Mouse (Mus musculus): ENCODE data around the gene Myo19. TPM values are rescaled to one million over a fixed set of nuclear protein-coding genes. Genes with fewer than 3 reads are reported as not detected.
A peak's percentile ranks its signal among the peaks of the same experiment; 100 is the strongest.

The Myo19 gene
- 8.6 and 10.0 TPM in 2 replicates for polyA plus RNA-seq (2015; fragmentation: Nextera tagmentation; extraction: Ambion mirVana)

- Histone ChIP-seq H3K4me2 (peak within 1 kb of the TSS; percentile 94), H3K36me3 (peaks cover 27% of the 10 kb centered on the region), H3K9ac (peak within 1 kb of the TSS; percentile 86), H3K9me3 (no peaks in the 10 kb centered on the region), H3K4me3 (peak within 1 kb of the TSS; percentile 84), H3K27me3 (no peaks in the 10 kb centered on the region), H3K27ac (peak within 1 kb of the TSS; percentile 93), H3K4me1 (peaks cover 14% of the 10 kb centered on the region)
- peak; percentile 92 for ATAC-seq (ENCODE audit: insufficient number of reproducible peaks, insufficient read depth, low FRiP score, low TSS enrichment, low read depth)
- under 1% methylated on average over 79 of the region's 81 CpGs for WGBS
Observed at GRCm38 (mm10) chr11:84879772-84880464, at the start of gene Myo19, which contains the start of gene Pigw. Gene Myo19, plus strand, starts transcription at chr11:84880148. Gene Pigw, minus strand, starts transcription at chr11:84880285.

DNA sequence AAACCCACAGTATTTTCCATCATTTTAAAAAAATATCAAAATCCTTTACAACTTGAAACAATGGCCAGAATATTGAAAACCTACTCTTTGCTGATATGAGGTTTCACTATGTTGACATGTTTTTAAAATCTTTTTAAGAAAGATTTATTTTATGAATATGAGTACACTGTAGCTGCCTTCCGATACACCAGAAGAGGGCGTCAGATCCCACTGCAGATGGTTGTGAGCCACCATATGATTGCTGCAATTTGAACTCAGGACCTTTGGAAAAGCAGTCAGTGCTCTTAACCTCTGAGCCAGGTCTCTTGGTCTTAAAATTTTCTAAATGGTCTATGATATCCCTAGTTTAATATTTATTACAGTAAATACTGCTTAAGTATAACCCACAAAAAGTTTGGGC, 40.6 kb upstream of the Myo19 start:
- H3K9me3 ChIP-seq = no peaks in the 10 kb centered on the region

DNA sequence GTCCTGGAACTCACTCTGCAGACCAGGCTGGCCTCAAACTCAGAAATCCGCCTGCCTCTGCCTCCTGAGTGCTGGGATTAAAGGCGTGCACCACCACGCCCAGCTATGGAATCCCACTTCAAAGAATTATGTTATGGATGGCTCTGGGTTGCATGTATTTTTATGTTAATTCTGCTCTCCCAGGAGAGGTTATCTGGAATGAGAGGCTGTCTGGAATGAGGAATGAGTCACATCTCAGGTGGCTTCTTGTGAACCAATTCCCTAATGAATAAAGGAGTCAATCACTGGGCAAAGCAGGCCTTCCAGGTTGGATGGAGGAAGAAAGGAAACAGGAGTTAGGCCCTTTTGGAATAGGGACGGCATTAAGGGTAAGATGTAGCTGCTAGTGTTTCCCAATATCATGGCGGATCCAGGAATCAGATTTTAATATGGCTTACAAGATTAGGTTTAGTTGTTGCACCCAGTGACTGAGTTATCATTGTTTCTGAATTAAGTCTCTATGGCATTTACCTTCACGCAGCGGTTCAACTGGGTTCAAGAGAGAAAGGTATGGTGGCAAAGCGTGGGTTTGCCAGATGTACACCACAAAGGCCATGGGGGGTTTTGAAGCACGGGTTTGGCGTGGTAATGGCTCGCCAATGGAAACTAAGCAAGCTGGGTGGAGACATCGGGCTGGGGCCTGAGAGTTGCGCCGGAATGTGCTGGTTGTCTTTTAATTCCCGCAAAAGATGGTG, 33.0 kb upstream of the Myo19 start:
- Histone ChIP-seq H3K27ac (no peak overlapping the region), H3K9me3 (no peaks in the 10 kb centered on the region), H3K9ac (no peak overlapping the region), H3K4me1 (no peaks in the 10 kb centered on the region), H3K27me3 (no peaks in the 10 kb centered on the region), H3K4me3 (no peak overlapping the region), H3K4me2 (no peak overlapping the region), H3K36me3 (peaks cover 67% of the 10 kb centered on the region)
- 94% methylated on average over 15 of the region's 15 CpGs for WGBS
- ATAC-seq (ENCODE audit: insufficient number of reproducible peaks, insufficient read depth, low FRiP score, low TSS enrichment, low read depth) = no peak

More for the DNA sequence above, 40.6 kb upstream of the Myo19 start:
- WGBS = 93% methylated on average over 2 of the region's 2 CpGs
- peaks cover 69% of the 10 kb centered on the region for H3K36me3 ChIP-seq
- H3K4me1 ChIP-seq = no peaks in the 10 kb centered on the region
- no peak overlapping the region for H3K9ac ChIP-seq
- H3K4me3 ChIP-seq = no peak overlapping the region
- no peaks in the 10 kb centered on the region for H3K27me3 ChIP-seq
- no peak overlapping the region for H3K27ac ChIP-seq
- no peak overlapping the region for H3K4me2 ChIP-seq
- no peak for ATAC-seq (ENCODE audit: insufficient number of reproducible peaks, insufficient read depth, low FRiP score, low TSS enrichment, low read depth)

DNA sequence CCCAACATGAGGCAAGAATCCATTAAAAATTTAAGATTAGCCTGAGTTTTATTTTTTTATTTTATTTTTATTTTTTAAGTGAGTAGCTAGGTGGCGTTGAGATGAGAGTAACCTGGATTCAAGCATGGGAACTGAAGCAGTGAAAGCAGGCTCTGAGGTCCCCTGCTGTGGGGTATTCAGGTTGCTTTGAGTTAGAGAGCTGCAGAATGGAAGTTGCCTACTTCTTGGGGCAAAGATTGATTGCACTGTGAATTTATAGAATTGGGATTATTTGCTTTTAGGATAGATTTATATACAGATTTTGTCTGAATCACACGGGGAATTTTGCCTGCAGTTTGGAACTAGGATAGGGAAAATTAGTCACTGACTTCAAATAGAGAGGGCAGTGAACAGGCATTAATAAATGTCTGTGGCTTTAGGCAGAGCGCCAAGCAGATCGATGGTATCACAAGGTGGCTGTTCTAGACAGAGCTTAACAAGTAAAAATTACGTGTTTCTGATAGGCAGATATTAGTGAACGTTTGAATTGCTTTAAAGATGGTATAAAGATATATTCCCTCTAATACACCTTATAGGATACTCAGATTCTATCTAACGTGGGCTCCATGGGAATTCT, 32.4 kb upstream of the Myo19 start:
- Histone ChIP-seq H3K27me3 (no peaks in the 10 kb centered on the region), H3K27ac (no peak overlapping the region), H3K9me3 (no peaks in the 10 kb centered on the region), H3K36me3 (peaks cover 72% of the 10 kb centered on the region), H3K9ac (no peak overlapping the region), H3K4me2 (no peak overlapping the region), H3K4me3 (no peak overlapping the region), H3K4me1 (no peaks in the 10 kb centered on the region)
- no peak for ATAC-seq (ENCODE audit: insufficient number of reproducible peaks, insufficient read depth, low FRiP score, low TSS enrichment, low read depth)
- WGBS = 87% methylated on average over 7 of the region's 7 CpGs

GRCm38 (mm10) chr11:84855285-84855684, 24.7 kb upstream of the Myo19 start:
- Histone ChIP-seq H3K4me3 (no peak overlapping the region), H3K4me2 (no peak overlapping the region), H3K27ac (no peak overlapping the region), H3K27me3 (no peaks in the 10 kb centered on the region), H3K4me1 (no peaks in the 10 kb centered on the region), H3K36me3 (peaks cover 70% of the 10 kb centered on the region), H3K9ac (no peak overlapping the region), H3K9me3 (no peaks in the 10 kb centered on the region)
- WGBS = 92% methylated on average over 6 of the region's 6 CpGs
- ATAC-seq (ENCODE audit: insufficient number of reproducible peaks, insufficient read depth, low FRiP score, low TSS enrichment, low read depth) = no peak

DNA sequence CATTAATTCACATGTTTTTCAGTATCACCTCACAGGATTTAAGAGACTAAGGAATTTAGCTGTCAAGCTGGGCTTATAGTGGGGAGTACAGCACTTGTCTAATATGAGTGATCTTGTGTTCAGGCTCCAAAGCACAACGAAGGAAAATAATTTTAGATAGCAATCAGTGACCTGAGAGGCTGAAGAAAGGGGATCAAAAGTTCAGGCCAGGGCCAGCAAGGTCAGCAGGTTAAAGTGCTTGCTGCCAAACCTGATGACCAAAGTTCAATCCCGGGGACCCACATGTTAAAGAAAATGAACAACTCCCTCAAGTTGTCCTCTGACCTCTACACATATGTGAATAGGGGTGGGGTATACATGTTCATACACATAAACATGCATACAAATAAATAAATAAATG, 14.7 kb upstream of the Myo19 start:
- peaks cover 15% of the 10 kb centered on the region for H3K36me3 ChIP-seq
- ATAC-seq (ENCODE audit: insufficient number of reproducible peaks, insufficient read depth, low FRiP score, low TSS enrichment, low read depth) = no peak
- no peaks in the 10 kb centered on the region for H3K9me3 ChIP-seq
- H3K9ac ChIP-seq = no peak overlapping the region
- H3K4me2 ChIP-seq = no peak overlapping the region
- WGBS = 44% methylated on average over 2 of the region's 2 CpGs
- no peak overlapping the region for H3K4me3 ChIP-seq
- no peaks in the 10 kb centered on the region for H3K27me3 ChIP-seq
- peaks cover 14% of the 10 kb centered on the region for H3K4me1 ChIP-seq
- H3K27ac ChIP-seq = no peak overlapping the region

DNA sequence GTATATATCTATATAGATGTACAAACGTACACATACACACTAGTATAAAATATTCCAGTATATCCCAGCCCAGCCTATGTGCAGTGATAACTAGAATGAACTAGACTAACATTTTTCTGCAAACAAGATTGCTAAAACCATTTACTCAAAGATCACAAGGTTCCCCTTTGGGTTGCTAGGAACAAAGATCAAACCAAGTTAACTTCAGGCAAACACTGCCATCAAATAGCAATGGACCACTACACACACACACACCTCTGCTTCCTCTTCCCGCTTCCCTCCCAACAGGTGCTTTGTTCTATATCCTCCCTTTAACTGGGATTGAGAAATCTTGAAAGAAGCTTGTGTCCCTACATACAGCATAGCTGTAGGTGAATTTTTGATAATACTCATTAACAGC, 12.4 kb upstream of the Myo19 start:
- H3K9me3 ChIP-seq = no peaks in the 10 kb centered on the region
- no peak overlapping the region for H3K9ac ChIP-seq
- no peak for ATAC-seq (ENCODE audit: insufficient number of reproducible peaks, insufficient read depth, low FRiP score, low TSS enrichment, low read depth)
- WGBS = 92% methylated on average over 2 of the region's 2 CpGs
- H3K4me3 ChIP-seq = no peak overlapping the region
- H3K27me3 ChIP-seq = no peaks in the 10 kb centered on the region
- H3K36me3 ChIP-seq = no peaks in the 10 kb centered on the region
- H3K27ac ChIP-seq = no peak overlapping the region
- peaks cover 14% of the 10 kb centered on the region for H3K4me1 ChIP-seq
- 0 out of 2 replicates have a peak overlapping the region, but pooled peaks have one; percentile 0 for H3K4me2 ChIP-seq

DNA sequence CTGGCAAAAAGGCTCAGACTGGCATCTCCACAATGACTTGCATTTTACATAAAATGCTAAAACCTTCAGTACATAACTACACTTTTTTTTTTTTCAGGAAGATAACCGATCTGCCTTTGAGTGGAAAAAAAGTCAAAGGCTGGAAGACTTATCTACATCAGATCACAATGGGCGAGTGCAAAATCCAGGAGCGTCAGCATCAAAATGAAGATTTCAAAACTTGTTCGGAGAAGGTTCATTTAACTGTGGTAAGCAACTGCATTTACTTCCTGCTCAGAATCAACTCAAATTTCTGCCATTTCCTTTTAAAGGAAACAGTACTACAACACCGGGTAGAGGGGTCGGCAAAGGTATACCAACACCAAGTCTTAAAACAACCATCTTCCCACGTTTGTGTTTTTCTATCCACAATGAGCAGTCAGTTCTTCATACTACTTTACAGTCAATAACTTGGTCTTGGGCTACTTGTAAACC, 11.1 kb upstream of the Myo19 start:
- no peaks in the 10 kb centered on the region for H3K27me3 ChIP-seq
- H3K27ac ChIP-seq = peak overlapping the region; percentile 99; the same call in 1 of the 2 replicates
- H3K4me1 ChIP-seq = peaks cover 14% of the 10 kb centered on the region
- H3K4me3 ChIP-seq = peak overlapping the region; percentile 94
- no peak for ATAC-seq (ENCODE audit: insufficient number of reproducible peaks, insufficient read depth, low FRiP score, low TSS enrichment, low read depth)
- H3K9ac ChIP-seq = peak overlapping the region; percentile 94
- H3K9me3 ChIP-seq = no peaks in the 10 kb centered on the region
- no peaks in the 10 kb centered on the region for H3K36me3 ChIP-seq
- peak overlapping the region; percentile 74 for H3K4me2 ChIP-seq
- 11% methylated on average over 7 of the region's 7 CpGs for WGBS

- Histone ChIP-seq H3K4me2 (peak overlapping the region; percentile 74), H3K36me3 (no peaks in the 10 kb centered on the region), H3K4me3 (peak overlapping the region; percentile 94), H3K27ac (peak overlapping the region; percentile 99), H3K9me3 (no peaks in the 10 kb centered on the region), H3K9ac (peak overlapping the region; percentile 94), H3K27me3 (no peaks in the 10 kb centered on the region), H3K4me1 (peaks cover 14% of the 10 kb centered on the region)
- peak; percentile 83 for ATAC-seq (ENCODE audit: insufficient number of reproducible peaks, insufficient read depth, low FRiP score, low TSS enrichment, low read depth)
- 0% methylated on average over 50 of the region's 61 CpGs for WGBS
Observed at GRCm38 (mm10) chr11:84869537-84870232, 10.3 kb upstream of the Myo19 start.

DNA sequence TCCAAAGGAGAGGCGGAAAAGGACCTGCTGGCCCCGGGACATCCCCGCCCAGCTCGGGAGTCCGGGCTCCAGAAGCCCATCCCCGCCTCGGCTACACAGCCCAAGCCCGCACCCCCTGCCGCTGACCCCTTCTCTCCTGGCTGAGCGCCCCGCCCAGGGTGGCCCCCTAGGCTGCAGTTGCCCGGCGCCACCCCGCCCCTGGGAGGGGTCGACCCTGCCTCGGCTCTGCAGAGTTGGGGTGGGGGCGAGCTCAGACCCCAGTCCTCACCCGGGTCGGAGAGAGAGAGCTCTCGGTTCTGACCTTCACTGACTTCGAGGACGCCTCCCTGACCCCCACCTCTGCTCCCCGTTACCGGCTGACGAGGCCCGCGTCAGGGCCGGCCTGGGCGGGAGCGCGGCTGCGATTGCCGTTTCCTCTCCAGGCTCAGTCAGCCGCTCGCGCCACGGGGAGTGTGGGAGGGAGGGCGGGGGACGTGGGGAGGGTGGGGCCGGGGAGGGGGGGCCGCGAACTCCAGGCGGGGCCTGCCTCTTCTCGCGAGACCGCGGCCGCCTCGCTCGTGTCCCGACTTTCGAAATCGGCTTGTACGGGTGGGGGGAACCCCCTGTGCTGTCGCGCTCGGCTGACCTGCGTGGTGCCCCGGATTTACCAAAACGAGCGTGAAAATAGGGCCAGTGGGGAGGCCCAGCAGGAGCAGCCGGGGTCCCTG, 9.5 kb upstream of the Myo19 start, which contains the start of gene Ggnbp2:
TSS of gene Ggnbp2 (minus strand) at position 481 of the 707 bp plus-strand sequence.
- Histone ChIP-seq H3K4me3 (peak within 1 kb of the TSS; percentile 94), H3K9ac (peak within 1 kb of the TSS; percentile 94), H3K4me1 (peaks cover 13% of the 10 kb centered on the region), H3K4me2 (peak within 1 kb of the TSS; percentile 74), H3K27ac (peak within 1 kb of the TSS; percentile 99), H3K9me3 (no peaks in the 10 kb centered on the region), H3K27me3 (no peaks in the 10 kb centered on the region), H3K36me3 (no peaks in the 10 kb centered on the region)
- WGBS = under 1% methylated on average over 45 of the region's 62 CpGs
- ATAC-seq (ENCODE audit: insufficient number of reproducible peaks, insufficient read depth, low FRiP score, low TSS enrichment, low read depth) = peak; percentile 91
